Mouse (Mus musculus): ENCODE measurements around the gene Fam122a.
A peak's percentile ranks its signal among the peaks of the same experiment; 100 is the strongest.

Gene Fam122a

DNA sequence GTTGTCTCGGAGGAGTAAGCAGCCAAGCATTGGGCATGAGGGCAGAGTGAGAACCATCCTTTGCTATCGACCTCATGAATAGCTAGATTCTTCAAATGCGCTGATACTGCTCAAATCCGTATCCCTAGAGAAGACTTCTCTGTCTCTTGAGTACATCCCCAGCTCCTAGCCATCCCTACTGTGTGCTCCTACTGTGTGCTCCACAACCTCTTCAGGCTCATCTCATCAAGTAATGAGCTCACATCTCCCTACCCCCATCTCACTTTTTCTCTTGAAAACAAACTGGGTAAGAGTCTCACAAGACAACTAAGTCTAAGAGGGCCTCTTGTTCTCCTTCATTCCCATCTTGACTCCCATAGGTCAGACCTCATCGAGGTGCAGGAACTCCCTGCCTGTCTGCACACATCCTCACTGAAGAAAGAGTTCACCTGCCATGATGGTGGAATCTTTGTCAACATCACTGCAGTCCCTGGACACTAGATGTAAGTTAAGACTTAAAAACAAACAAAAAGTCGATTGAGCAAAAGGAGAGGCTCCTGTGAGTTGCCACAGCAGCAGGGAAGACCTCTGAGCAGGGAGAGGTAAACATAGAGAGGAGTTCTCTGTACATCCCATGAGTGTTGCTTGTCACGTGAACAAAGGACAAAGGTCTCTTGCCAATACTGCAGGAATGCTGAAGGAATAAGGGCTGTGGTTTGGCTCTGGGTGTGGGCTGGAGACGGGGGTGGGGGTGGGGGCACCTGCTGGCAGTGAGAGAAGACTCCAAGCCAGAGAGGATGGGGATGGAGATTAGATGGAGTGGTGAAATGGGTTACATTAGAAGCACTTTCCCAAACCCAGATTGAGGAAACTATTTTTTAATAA, 9.5 kb upstream of the Fam122a start:
- DNase-seq: no peak

DNA sequence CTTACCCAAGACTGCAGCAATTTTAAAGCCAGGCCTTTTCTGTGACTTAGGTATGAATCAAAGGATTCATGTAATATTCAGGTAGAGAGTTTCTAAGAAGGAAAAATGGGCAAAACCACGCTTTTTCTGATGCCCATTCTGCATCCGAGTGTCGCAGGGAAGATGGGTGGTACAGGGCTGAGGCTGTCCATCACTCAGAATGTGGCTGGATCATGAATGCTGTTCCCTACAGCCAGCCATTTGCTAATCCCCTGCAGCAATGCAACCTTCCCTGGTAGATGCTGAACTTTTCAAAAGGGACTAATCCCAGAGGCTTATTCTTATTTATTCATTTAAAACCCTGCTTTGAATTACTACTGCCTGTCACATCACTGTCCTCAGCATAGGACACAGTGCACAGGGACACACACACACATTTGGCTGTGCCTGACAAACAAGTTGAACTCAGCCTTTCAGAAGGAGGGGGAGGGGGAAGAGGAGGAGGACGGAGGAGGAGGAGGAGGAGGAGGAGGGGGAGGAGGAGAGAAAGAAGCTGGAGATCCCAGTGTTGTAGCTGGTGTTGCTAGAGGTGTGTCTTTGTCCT, 7.5 kb upstream of the Fam122a start:
- DNase-seq: no peak

GRCm38 (mm10) chr19:24480916-24481315, 3.8 kb upstream of the Fam122a start:
- DNase-seq: no peak

GRCm38 (mm10) chr19:24476461-24476860, 695 bp downstream of the Fam122a start:
- DNase-seq: peak in 1 of 2 experiments; percentile 23

DNA sequence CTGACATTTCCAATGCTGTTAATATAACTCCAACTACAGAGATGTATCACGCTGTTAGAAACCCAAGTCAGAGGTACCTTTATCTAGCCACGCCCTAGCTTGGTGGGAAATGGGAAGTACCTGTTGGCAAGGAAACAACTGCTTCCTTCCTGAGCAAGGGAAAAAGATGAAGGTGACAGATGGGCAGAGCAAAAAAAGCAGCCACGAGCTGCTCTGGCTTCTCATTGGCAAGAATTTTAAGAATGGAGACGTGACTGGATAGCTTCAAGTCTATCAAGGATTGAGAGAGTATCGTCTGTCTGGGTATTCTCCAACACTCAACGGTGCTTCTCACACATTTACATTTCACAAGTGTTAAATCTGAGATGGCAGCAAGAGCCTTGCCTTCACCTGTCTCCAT, 1.9 kb downstream of the Fam122a start:
- DNase-seq: no peak

GRCm38 (mm10) chr19:24472512-24472911, 4.6 kb downstream of the Fam122a start:
- no peak for DNase-seq

DNA sequence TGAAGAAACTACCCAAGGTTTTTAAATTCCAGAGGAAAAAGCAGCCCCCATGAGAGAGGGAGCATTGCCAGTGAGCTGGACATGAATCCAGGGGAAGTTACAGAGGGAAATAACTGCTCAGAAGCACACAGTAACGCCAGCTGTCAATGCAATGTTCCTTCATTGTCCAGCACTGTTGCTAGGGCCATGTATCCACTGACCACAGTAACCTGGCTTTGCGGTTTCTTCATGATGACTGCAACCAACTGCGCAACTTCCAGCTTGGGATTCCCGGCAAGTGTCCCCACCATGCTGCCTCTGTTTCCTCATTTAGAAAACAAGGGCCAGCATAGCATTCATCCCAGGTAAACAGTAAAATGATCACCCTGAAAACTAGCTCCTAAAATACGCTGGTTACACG, 5.6 kb downstream of the Fam122a start:
- DNase-seq: no peak

DNA sequence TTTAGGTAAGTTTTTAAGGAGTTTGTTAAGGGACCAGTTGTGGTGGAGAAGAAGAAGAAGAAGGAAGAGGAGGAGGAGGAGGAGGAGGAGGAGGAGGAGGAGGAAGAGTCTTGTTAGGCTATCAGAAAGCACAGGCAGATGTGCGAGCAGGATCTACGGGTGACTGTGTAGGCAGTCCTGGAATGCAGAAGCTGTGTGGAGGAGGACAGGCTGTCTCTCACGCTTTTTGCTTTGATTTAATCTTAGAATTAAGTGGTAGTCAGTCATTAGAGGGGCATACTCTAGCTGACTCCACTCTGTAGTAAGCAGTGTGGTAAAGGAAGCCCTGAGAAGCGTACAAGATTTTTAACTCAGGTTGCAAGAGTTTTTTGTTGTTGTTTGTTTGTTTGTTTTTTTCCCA, 7.9 kb downstream of the Fam122a start:
- DNase-seq: no peak

DNA sequence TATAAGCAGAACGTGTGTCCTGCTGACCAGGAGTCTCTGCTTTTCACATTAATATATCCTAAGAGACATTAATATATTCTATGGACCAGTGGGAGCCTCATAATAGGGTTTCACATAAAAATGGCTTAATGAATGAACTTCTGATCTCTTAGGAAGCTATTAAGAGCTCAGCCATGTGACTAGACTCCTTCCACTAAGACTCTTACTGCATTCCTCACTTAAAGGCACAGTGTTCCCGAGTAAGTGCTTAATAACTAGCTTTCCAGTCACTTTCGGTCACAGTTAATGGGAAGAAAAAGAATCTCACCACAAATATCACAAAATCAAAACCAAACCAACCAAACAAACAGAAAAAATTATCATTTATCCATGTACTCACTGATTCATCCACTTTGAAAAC, 8.5 kb downstream of the Fam122a start:
- DNase-seq: peak in 1 of 2 experiments; percentile 20

DNA sequence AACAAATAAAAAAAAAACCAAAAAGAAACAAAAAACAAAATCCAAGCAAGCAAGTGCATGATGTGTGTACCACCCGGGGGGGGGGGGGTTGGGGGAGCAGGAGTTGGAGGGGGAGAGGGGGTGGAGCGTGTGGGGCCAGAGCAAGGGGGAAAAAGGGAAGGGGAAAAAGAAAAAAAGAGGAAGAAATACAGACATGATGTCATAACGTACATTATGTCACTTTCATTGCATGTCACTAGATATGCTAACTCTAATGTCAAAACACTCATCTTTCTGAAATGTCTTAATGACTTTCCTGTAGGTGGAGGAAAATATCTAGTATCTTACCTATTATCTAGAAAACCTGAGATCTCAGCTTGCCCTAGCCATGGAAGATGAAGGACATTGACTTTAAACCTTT, 14.1 kb downstream of the Fam122a start:
- no peak for DNase-seq

- DNase-seq: no peak
Measured at GRCm38 (mm10) chr19:24456591-24457231, 20.4 kb downstream of the Fam122a start.

GRCm38 (mm10) chr19:24455249-24455960, 21.8 kb downstream of the Fam122a start:
- DNase-seq: no peak

DNA sequence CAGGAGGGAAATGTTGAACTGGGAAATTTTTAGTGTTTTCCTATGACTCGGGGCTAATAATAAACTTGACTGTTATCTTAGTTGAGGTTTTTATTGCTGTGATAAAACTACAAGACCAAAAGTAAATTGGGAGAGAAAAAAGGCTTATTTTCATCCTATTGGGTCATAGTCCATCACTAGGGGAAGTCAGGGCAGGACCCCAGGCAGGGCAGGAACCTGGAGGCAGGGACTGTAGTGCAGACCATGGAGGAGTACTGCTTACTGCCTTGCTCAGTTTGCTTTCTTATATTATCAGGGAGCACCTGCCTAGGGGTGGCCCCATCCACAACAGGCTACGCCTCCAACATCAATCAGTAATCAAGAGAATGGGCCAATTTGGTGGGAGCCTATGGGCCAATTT, 22.7 kb downstream of the Fam122a start:
- DNase-seq: no peak

DNA sequence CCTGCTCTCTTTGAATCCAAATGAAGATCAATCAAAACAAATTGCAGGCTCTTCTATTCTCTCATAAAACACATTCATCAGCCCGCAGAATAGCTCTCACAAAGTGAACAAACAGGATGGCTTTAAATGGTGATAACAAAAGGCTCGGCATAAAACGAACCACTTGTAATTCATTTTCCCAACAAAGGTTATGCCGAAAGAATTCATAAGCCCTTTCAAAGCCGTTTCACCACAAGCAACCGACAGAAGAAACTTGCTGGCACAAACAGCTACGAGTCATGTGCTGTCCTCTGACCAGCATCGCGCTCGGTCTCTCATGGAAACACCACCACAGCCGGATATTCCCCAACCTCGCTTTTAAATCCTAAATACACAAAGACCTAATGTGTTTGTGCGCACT, 23.8 kb downstream of the Fam122a start:
- no peak for DNase-seq

DNA sequence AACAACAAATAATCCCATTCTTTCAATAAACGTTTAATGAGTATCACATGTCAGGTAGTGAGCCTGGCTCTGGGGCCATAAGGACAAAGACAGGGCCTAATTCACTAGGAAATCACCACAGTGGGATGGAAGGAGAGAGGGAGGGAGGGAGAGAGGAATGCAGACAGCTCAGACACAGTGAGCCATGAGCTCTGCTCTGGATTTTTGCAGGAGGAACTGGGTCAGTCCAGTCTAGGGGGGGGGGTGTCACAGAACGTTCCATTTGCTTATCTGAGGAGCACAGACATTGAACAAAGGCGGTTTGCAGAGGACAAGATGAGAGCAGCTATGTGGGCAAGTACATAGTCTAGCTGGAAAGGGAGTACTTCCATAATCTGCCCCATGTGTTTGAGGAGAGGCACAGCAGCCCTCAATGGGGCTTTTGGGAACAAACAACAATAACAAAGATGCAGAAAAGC, 24.7 kb downstream of the Fam122a start:
- DNase-seq: no peak

DNA sequence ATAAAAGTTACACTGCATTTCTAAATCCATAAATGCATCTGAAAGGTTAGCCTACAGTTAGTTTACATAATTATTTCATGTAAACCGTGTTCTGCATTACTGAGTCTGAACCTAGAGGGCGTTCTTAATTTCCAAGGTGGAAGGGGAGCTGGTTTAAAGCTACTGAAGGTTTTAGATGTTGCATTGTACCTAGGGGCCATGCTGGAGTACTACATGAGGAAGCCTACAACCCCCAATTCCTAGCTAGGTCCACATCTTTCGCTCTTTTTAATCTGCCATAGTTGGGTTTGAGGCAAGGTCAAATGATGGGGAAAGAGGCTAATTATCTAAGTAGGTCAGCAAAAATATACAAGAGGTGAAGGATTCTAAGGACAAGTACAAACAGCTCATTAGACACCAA, 25.5 kb downstream of the Fam122a start:
- DNase-seq: no peak

DNA sequence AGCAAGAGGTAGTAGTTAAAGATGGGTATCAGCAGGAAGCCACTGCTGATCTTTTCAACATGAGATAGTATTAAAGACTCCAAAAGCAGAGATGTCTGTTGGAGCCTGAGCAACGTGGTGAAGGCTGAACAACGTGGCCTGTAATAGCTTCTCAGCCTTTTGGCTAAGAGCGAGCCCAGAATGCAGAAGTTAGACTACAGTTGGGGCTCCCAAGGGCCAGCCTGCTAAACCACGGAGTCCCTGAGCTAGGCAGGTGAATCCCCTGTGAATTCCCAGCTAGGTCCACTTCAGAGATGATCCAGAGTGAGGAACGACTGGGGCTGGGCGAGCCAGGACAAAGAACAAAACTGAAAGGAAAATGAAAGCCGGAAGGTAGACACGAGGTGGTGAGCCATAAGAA, 26.4 kb downstream of the Fam122a start:
- no peak for DNase-seq

DNA sequence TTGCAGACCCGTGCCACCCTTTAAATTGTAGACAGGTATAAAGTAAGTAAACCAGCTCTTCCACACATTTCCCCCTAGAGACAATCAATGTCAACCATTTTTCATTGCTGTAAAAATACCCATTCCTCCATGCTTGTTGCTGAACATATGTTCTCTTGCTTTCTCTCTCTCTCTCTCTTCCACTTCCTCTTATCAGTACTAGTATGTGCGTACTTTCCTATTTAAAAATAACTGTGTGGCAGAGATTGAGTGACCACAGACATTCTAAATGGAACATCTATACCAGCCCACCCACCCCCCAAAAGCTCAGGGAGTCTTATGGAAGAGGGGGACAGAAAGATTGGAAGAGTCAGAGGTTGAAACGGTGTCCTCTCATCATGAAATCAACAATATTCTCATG, 32.8 kb downstream of the Fam122a start:
- DNase-seq: no peak

- no peak for DNase-seq
Measured at GRCm38 (mm10) chr19:24439715-24440114, 37.4 kb downstream of the Fam122a start.

DNA sequence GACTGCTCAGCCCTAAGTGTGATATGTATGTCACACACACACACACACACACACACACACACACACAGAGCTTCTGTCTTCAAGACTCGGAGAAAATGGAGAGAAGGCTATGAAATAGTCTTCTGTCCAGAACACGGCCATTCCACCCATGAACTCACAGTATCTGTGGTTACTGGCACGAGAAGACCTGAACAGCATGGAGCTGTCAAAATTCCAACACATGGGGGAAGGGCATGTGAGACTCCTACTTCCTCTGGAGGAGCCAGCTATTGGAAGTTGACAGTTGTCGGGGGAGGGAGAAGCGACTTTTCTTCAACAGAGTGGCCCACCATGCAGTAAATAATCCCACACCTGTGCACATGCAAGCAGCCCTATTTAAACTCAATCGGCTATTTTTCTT, 42.9 kb downstream of the Fam122a start:
- DNase-seq: no peak

DNA sequence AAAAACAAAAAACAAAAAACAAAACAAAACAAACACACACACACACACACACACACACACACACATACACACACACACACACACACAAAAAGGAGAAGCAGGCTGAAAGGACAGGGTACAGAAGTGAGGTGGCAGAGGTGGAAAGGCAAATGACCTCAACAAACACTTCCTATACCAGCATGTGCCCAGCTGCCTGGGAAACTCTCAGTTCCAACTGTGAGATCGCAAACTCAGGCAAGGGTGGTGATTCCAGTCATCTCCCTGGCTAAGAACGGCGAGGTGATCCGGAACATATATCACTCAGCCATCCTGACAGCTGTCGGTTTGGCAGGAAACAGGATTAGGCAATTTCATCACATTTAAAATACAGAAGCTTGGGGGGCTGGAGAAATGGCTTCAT, 44.7 kb downstream of the Fam122a start:
- no peak for DNase-seq

GRCm38 (mm10) chr19:24431381-24431780, 45.8 kb downstream of the Fam122a start:
- no peak for DNase-seq

DNA sequence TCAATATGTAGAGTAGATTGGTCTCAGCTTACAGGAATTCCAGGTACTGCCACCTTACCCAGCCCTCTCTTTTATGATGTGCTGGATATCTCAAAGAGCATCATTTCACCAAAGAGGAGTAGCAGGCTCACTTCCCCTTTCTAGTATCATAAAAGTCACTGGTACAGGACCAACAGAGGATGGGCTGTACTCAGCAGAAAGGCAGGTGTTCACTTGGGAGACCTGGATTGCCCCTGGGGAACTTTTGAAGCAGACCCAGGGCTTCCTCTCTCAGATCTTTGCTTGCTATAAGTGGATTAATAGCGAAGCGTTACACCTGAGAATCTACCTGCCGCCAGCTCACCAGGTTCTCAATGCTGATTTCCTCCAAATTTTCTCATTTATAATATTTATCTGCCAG, 49.1 kb downstream of the Fam122a start:
- no peak for DNase-seq
